Comparison of ENCODE assay signal across 21 mouse cellular contexts in genomic region chr2:24750051-24750450, GRCm38 (mm10). TPM values are rescaled to one million over a fixed set of nuclear protein-coding genes. Genes with fewer than 3 reads are reported as not detected.
A peak's percentile ranks its signal among the peaks of the same experiment; 100 is the strongest.
DNase-seq lines count a peak whose midpoint lies in the region; ATAC-seq lines count a peak whose summit lies in the region.
"Had no signal": no experiment of that assay in that cellular context is flagged by ENCODE, and none has a peak within 500 bp of the region (broad histone marks: within the 10 kb centered on the region; RNA-seq: fewer than 3 reads in every experiment).

No protein-coding gene starts in this region.

- 0 out of 2 replicates have a peak, but pooled peaks cover 7% of the 10 kb centered on the region for H3K4me1 ChIP-seq in hindbrain, embryonic 10.5 days (replicated peaks)
- H3K4me1 ChIP-seq: forebrain, embryonic 13.5 days; heart, embryonic 13.5 days; hindbrain, embryonic 12.5 days had no signal

- H3K36me3 ChIP-seq in hindbrain, embryonic 10.5 days, result peaks cover 8% of the 10 kb centered on the region
- H3K36me3 ChIP-seq: embryonic facial prominence, embryonic 10.5 days; heart, embryonic 13.5 days had no signal

- no peak overlapping the region for H3K4me3 ChIP-seq in hindbrain, embryonic 10.5 days
- H3K4me3 ChIP-seq: embryonic facial prominence, embryonic 10.5 days; forebrain, embryonic 13.5 days; heart, embryonic 13.5 days; hindbrain, embryonic 12.5 days had no signal

- no peaks in the 10 kb centered on the region for H3K9me3 ChIP-seq in hindbrain, embryonic 10.5 days
- H3K9me3 ChIP-seq: embryonic facial prominence, embryonic 10.5 days; forebrain, embryonic 13.5 days; heart, embryonic 13.5 days; hindbrain, embryonic 12.5 days had no signal

- DNase-seq in MN1 (ENCODE audit: low spot score), result peak; percentile 61
- DNase-seq in naive thymus-derived CD4-positive, alpha-beta T cell, adult 2 months (ENCODE audit: low read depth), result peak; percentile 57
- peak; percentile 59 for DNase-seq in thymus, postnatal 14 days
- no peak for DNase-seq in hindbrain, embryonic 10.5 days (ENCODE audit: low spot score)
- DNase-seq in heart, adult 8-10 months (ENCODE audit: low spot score), result no peak
- DNase-seq in layer of hippocampus, adult 8-10 months (ENCODE audit: low spot score in 2 of 2), result no peak
- DNase-seq: adrenal gland, postnatal 14 days; cerebellum, adult 2 months; cerebellum, postnatal 10 days; forebrain, postnatal 0 days; gastrocnemius, postnatal 14 days; heart, postnatal 36 days had no signal

- no peak overlapping the region for H3K27ac ChIP-seq in hindbrain, embryonic 10.5 days
- H3K27ac ChIP-seq: embryonic facial prominence, embryonic 10.5 days; forebrain, embryonic 13.5 days; heart, embryonic 13.5 days; hindbrain, embryonic 12.5 days had no signal

- no peaks in the 10 kb centered on the region for H3K27me3 ChIP-seq in hindbrain, embryonic 10.5 days (ENCODE audit: insufficient read depth, poor library complexity, severe bottlenecking)
- H3K27me3 ChIP-seq: CH12.LX; forebrain, embryonic 13.5 days; heart, embryonic 13.5 days; hindbrain, embryonic 12.5 days had no signal

- ATAC-seq in cerebellum, adult (ENCODE audit: insufficient number of reproducible peaks, low FRiP score, low TSS enrichment), result no peak
- ATAC-seq: forebrain, embryonic 13.5 days; forebrain, postnatal 0 days; hindbrain, embryonic 16.5 days had no signal

- 82% methylated on average over 3 of the region's 3 CpGs for WGBS in hindbrain, embryonic 10.5 days

RNA-seq across cellular contexts. Expression of gene Cacna1b, which starts 12.9 kb away (rescaled TPM):
- 3.3 and 3.7 TPM in 2 replicates for polyA plus RNA-seq in hindbrain, embryonic 10.5 days (2016; fragmentation: Nextera tagmentation; extraction: Ambion mirVana)
- 1 to 10 TPM in 1 of 4 experiments, under 1 TPM in 2, not detected in 1; 0.32 to 1.1 (median 0.33) TPM for total RNA-seq in heart, adult 8-10 months (2022)
- 10 to 100 TPM; 67.6 to 77.5 (median 76.0) TPM for total RNA-seq in layer of hippocampus, adult 8-10 months (2022)
- total RNA-seq: gastrocnemius, adult 18-20 months had no signal
- polyA plus RNA-seq: heart, postnatal 0 days had no signal

Comparison
In these comparisons a context has a peak if more than half of its experiments do, and no peak if none do; other contexts are left out.
1. DNase-seq: peak in MN1 (single experiment), naive thymus-derived CD4-positive, alpha-beta T cell, adult 2 months (single experiment) and thymus, postnatal 14 days (single experiment); none in hindbrain, embryonic 10.5 days (single experiment), heart, adult 8-10 months (single experiment) and layer of hippocampus, adult 8-10 months (0 of 2).
2. RNA of gene Cacna1b, which starts 12.9 kb away (total RNA-seq): 67.6 to 77.5 TPM in layer of hippocampus, adult 8-10 months; 0.32 to 1.1 TPM in heart, adult 8-10 months; every median in the first group is over 10 times any median in the second.